Mouse (Mus musculus): ENCODE measurements around the gene Rbm15b.

The Rbm15b gene

GRCm38 (mm10) chr9:106888346-106888745, 1.1 kb upstream of the Rbm15b start:
- in situ Hi-C loops (cut with MboI; ENCODE audit: low pct_unique_long_range_greater_than_20kb in 1 of 2, low sequenced_read_pairs in 2 of 2, unreplicated experiment in 1 of 2) = no loop called here

GRCm38 (mm10) chr9:106885901-106886731, 1.1 kb downstream of the Rbm15b start:
- in situ Hi-C loops (cut with MboI; ENCODE audit: low pct_unique_long_range_greater_than_20kb in 1 of 2, low sequenced_read_pairs in 2 of 2, unreplicated experiment in 1 of 2) = no loop called here

GRCm38 (mm10) chr9:106884996-106885900, 2.0 kb downstream of the Rbm15b start:
- in situ Hi-C loops (cut with MboI; ENCODE audit: low pct_unique_long_range_greater_than_20kb in 1 of 2, low sequenced_read_pairs in 2 of 2, unreplicated experiment in 1 of 2) = no loop called here

- in situ Hi-C loops (cut with MboI; ENCODE audit: low pct_unique_long_range_greater_than_20kb in 1 of 2, low sequenced_read_pairs in 2 of 2, unreplicated experiment in 1 of 2) = no loop called here
These were observed 2.9 kb downstream of the Rbm15b start for GRCm38 (mm10) chr9:106884306-106884705.

GRCm38 (mm10) chr9:106883085-106883484, 4.1 kb downstream of the Rbm15b start:
- in situ Hi-C loops (cut with MboI; ENCODE audit: low pct_unique_long_range_greater_than_20kb in 1 of 2, low sequenced_read_pairs in 2 of 2, unreplicated experiment in 1 of 2) = no loop called here

- in situ Hi-C loops (cut with MboI; ENCODE audit: low pct_unique_long_range_greater_than_20kb in 1 of 2, low sequenced_read_pairs in 2 of 2, unreplicated experiment in 1 of 2) = no loop called here
These were observed 5.1 kb downstream of the Rbm15b start for GRCm38 (mm10) chr9:106882176-106882575.

- in situ Hi-C loops (cut with MboI; ENCODE audit: low pct_unique_long_range_greater_than_20kb in 1 of 2, low sequenced_read_pairs in 2 of 2, unreplicated experiment in 1 of 2) = no loop called here
These were observed 6.0 kb downstream of the Rbm15b start for GRCm38 (mm10) chr9:106881071-106881755.

- in situ Hi-C loops (cut with MboI; ENCODE audit: low pct_unique_long_range_greater_than_20kb in 1 of 2, low sequenced_read_pairs in 2 of 2, unreplicated experiment in 1 of 2) = loop anchor here in 1 of 2 experiments (5.0 kb wide), 1 partner anchor 42 kb away; no protein-coding TSS in a partner anchor
These were observed 7.8 kb downstream of the Rbm15b start for GRCm38 (mm10) chr9:106879471-106879870.

- in situ Hi-C loops (cut with MboI; ENCODE audit: low pct_unique_long_range_greater_than_20kb in 1 of 2, low sequenced_read_pairs in 2 of 2, unreplicated experiment in 1 of 2) = loop anchor here in 1 of 2 experiments (5.0 kb wide), 1 partner anchor 39 kb away; no protein-coding TSS in a partner anchor
These were observed 10.6 kb downstream of the Rbm15b start for GRCm38 (mm10) chr9:106876666-106877065.

GRCm38 (mm10) chr9:106874216-106874615, 13.0 kb downstream of the Rbm15b start:
- in situ Hi-C loops (cut with MboI; ENCODE audit: low pct_unique_long_range_greater_than_20kb in 1 of 2, low sequenced_read_pairs in 2 of 2, unreplicated experiment in 1 of 2) = loop anchor here (25.0 kb wide), 2 partner anchors 863 to 913 kb away; no protein-coding TSS in a partner anchor

GRCm38 (mm10) chr9:106858036-106858435, 29.2 kb downstream of the Rbm15b start:
- in situ Hi-C loops (cut with MboI; ENCODE audit: low pct_unique_long_range_greater_than_20kb in 1 of 2, low sequenced_read_pairs in 2 of 2, unreplicated experiment in 1 of 2) = loop anchor here (25.0 kb wide), 2 partner anchors 879 to 929 kb away; no protein-coding TSS in a partner anchor

GRCm38 (mm10) chr9:106856664-106857063, 30.6 kb downstream of the Rbm15b start:
- in situ Hi-C loops (cut with MboI; ENCODE audit: low pct_unique_long_range_greater_than_20kb in 1 of 2, low sequenced_read_pairs in 2 of 2, unreplicated experiment in 1 of 2) = loop anchor here (25.0 kb wide), 2 partner anchors 881 to 931 kb away; no protein-coding TSS in a partner anchor

- in situ Hi-C loops (cut with MboI; ENCODE audit: low pct_unique_long_range_greater_than_20kb in 1 of 2, low sequenced_read_pairs in 2 of 2, unreplicated experiment in 1 of 2) = loop anchor here in 1 of 2 experiments (25.0 kb wide), 1 partner anchor 655 kb away; the partner anchor contains the start of gene Ppm1m
These were observed 44.4 kb downstream of the Rbm15b start for GRCm38 (mm10) chr9:106842800-106843199.

- in situ Hi-C loops (cut with MboI; ENCODE audit: low pct_unique_long_range_greater_than_20kb in 1 of 2, low sequenced_read_pairs in 2 of 2, unreplicated experiment in 1 of 2) = loop anchor here in 1 of 2 experiments (25.0 kb wide), 1 partner anchor 653 kb away; the partner anchor contains the start of gene Ppm1m
These were observed 46.7 kb downstream of the Rbm15b start for GRCm38 (mm10) chr9:106840569-106840968.
